Mouse (Mus musculus) liver, postnatal 0 days (tissue): ENCODE results near the gene Hpse2.

Source experiments
- CTCF ChIP-seq: sonication (generic); IDR thresholded peaks from 2 replicates; pipeline ENCODE4 v1.5.1; 2016; ENCODE audit warnings: antibody characterized with exemption, low read depth
- EP300 ChIP-seq: IDR thresholded peaks from 2 replicates; pipeline ENCODE4 v1.6.1; 2016; ENCODE audit warnings: antibody characterized with exemption, low read depth, mild to moderate bottlenecking

- TF ChIP-seq CTCF (no peak), EP300 (no peak)
Measured at GRCm38 (mm10) chr19:42797866-42798265, 590.3 kb downstream of the Hpse2 start.
